Mouse (Mus musculus): ENCODE measurements around the gene Hoxd8.
A peak's percentile ranks its signal among the peaks of the same experiment; 100 is the strongest.

Gene Hoxd8

DNA sequence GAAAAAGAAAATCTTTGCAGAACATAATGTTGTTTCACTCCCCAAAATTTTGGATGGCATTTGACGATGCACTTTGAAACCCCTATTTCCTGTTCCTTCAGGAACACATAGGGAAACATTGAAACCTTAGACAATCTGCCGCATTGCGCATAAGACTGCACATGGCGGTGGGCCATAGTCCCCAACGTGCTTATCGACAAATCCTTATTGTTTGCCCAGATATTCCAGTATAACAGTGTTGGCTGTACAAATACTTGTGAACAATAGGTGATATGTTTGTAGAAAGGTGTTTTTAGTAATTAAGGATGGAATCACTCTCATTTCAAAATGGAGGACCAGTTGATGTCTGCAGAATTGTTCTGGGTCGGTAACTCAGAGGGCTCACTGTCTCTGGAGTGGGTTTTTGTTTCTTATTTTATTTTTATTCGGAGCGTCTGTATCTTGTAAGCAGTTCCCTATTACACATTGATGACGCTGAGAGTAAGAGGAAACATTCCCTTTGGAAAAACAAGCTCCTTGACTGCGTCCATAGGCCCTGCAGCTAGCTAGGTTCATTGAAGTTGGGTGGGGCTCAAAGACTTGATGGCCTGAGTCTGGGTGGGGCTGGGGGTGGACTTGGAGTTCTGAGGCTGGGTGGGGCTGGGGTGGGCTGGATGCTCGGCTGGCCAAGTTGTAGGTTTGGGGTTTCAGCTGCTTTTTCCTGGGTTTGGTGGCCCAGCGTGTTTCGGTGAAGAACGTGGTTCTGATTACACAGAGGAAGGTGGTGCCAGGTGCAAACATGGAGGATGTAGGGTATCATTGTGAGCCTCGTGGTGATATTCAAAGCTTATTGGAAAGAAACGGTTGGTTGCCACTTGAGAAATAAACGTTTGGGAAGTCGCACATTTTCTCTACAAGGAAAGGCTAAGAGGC lies 9.1 kb downstream of the Hoxd8 start:
- DNase-seq (ENCODE audit: low spot score in 2 of 2), result no peak

DNA sequence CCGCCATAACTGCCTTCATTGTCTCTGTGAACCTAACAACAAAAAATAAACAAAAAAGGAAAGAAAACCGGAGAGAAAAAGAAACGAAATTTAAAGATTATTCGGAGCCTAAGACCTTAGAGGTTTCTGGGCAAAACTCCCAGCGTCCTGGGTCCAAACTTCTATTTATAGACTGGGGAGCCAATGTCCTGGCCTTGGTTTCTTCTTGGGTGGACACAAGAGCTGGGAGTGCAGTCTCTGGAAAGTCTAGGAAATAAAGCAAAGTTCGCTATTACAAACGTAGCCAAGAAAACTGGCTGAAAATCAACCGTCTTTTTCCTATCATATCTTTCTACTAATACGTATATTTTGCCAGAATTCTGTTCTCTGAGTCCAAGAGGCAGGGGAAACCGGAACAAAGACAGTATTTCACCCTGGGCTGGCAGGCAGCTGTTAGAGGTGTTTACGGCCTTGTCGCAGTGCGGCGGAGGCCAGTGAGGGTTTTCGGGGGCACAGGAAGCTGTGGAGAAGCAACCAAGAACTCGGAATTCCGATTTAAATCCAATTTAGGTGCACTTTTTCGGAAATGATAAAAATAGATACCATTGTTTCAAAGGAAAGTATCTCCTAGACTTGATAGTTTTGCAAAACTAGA lies 9.9 kb downstream of the Hoxd8 start:
- no peak for DNase-seq (ENCODE audit: low spot score in 2 of 2)

- no peak for DNase-seq (ENCODE audit: low spot score in 2 of 2)
Measured at GRCm38 (mm10) chr2:74714881-74715280, 10.5 kb downstream of the Hoxd8 start.

GRCm38 (mm10) chr2:74715504-74716241 lies 11.3 kb downstream of the Hoxd8 start:
- peak in 1 of 2 experiments; percentile 49 for DNase-seq (ENCODE audit: low spot score in 2 of 2)

DNA sequence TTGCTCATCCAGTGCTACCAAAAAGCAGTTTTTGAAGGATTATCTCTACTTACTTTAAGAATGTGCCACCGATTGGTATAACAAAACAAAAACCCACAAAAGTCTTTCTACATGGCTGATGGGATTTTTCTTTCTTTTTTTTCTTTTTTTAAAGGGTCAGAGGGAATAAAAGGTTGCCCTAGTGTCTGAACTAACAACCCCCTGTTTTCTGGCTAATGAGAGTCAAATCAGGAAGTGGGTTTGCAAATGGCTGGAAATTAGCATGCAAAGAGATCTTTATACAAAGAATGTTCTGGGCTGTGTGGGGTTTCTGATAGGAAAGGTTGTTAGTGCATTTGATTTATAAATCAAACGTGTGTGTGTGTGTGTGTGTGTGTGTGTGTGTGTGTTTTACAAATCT lies 16.0 kb downstream of the Hoxd8 start:
- DNase-seq (ENCODE audit: low spot score in 2 of 2), result no peak

DNA sequence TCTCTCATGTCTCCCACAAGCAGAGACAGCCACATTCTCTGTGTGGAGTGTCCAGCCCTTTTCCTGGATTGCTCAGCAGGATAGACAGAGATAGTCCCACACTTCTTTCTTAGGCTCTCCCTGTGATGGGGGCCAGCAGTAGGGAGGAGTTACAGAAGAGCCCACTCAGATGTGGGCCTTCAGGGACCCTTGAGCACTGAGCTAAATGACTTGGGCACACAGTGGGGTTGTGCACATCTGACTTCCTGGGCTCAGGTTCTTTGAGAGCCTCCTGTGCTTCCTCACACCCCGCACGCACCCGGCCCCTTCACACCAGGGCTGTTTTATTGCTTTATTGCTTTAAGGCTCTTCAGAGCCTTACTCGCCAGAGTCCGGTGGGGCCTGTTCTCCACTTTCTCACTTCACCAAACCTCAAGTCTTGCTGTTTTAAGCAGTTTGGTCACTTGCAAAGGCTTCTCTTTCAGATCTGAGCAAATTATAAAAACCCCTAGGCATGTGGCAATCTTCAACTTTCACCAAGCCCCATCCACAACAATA lies 16.6 kb downstream of the Hoxd8 start:
- no peak for DNase-seq (ENCODE audit: low spot score in 2 of 2)

- DNase-seq (ENCODE audit: low spot score in 2 of 2), result no peak
Measured at GRCm38 (mm10) chr2:74721882-74722281, 17.5 kb downstream of the Hoxd8 start.

- no peak for DNase-seq (ENCODE audit: low spot score in 2 of 2)
Measured at GRCm38 (mm10) chr2:74722949-74723348, 18.5 kb downstream of the Hoxd8 start.

- DNase-seq (ENCODE audit: low spot score in 2 of 2), result no peak
Measured at GRCm38 (mm10) chr2:74724244-74725015, 20.0 kb downstream of the Hoxd8 start.

- DNase-seq (ENCODE audit: low spot score in 2 of 2), result no peak
Measured at GRCm38 (mm10) chr2:74725171-74725570, 20.8 kb downstream of the Hoxd8 start.

DNA sequence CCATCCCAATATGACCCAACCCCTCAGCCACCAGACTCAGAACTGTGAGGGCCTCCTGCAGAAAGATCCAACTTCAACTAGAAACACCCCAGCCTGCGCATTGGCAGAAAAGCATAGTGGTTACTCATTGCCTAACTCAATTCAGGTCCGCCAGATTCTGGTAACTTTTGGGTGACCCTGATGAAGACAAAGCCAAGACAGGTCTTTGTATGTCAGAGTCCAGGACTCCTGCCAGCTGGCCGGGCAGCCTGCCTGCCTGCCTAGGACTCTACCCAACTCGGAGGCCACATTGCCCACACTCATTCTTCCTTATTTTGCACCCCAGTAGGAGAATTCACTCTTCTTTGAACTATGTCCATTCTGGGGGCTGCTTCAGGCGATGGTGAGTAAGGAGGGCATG lies 22.1 kb downstream of the Hoxd8 start, which contains the start of gene Gm28230:
Gm28230 (plus strand) TSS at position 178 of the 400 bp plus-strand sequence.
- no peak for DNase-seq (ENCODE audit: low spot score in 2 of 2)

DNA sequence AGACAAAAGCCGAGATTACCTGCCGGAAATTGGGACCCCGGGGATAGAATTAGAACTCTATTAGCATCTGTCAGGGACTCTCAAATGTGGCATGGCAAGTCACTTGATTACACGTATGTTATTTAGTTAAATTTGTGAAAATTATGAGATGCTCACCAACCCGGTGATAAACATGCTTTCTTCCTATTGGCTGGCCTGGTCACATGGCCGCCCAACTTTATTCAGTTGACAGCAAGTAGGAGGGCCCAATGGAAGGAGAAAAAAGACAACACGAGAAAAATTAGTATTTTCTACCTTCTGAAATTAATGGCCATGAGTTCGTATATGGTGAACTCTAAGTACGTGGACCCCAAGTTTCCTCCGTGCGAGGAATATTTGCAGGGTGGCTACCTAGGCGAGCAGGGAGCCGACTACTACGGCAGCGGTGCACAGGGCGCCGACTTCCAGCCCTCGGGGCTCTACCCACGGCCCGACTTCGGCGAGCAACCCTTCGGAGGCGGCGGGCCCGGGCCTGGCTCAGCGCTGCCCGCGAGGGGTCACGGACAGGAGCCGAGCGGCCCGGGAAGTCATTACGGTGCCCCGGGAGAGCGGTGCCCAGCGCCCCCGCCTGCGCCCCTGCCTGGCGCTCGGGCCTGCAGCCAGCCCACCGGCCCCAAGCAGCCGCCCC lies 22.7 kb downstream of the Hoxd8 start:
- no peak for DNase-seq (ENCODE audit: low spot score in 2 of 2)

- no peak for DNase-seq (ENCODE audit: low spot score in 2 of 2)
Measured at GRCm38 (mm10) chr2:74727640-74728302, 23.4 kb downstream of the Hoxd8 start.

DNA sequence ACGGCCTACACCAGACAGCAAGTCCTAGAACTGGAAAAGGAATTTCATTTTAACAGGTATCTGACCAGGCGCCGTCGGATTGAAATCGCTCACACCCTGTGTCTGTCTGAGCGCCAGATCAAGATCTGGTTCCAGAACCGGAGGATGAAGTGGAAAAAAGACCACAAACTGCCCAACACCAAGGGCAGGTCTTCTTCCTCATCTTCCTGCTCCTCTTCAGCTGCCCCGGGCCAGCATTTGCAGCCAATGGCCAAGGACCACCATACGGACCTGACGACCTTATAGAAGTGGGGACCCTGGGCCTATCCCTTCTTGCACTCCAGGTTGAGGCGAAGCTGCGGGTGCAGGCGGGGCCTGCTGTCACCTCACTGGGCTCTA lies 23.9 kb downstream of the Hoxd8 start:
- DNase-seq (ENCODE audit: low spot score in 2 of 2), result no peak

GRCm38 (mm10) chr2:74730331-74730730 lies 25.9 kb downstream of the Hoxd8 start:
- no peak for DNase-seq (ENCODE audit: low spot score in 2 of 2)

- DNase-seq (ENCODE audit: low spot score in 2 of 2), result no peak
Measured at GRCm38 (mm10) chr2:74731055-74731454, 26.6 kb downstream of the Hoxd8 start.

DNA sequence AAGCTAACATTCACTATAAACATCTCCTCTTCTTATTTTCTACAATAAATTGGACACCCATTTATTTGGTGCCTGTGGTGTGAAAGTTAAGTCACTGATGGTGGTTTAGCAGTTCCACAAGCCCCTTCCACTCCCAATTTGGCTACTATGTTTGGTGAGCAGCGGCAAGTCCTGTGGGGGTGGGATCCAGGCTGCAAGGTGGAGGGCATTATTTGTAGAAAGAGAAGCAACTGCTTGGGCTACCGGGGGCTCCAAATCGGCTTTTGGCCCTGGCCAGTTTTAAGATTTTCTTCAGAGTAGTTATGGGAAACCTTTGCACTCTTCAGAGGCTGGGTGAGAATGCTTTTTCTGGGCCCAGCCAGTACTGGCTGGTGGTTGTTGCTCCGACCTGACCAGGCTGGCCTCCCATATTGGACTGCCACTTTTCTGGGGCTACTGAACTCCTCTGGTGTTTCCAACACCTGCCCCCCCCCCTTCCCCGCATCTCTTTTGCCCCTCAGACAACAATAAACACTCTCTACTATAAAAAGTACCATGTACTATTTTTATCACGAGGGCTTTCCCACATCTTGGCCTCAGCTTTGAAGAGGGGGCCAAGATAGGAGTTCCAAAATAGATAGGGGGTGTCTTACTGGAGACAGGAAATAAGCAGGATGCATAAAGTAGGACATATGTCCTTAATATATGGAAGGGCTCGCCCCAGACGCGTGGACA lies 27.5 kb downstream of the Hoxd8 start:
- DNase-seq (ENCODE audit: low spot score in 2 of 2), result no peak

DNA sequence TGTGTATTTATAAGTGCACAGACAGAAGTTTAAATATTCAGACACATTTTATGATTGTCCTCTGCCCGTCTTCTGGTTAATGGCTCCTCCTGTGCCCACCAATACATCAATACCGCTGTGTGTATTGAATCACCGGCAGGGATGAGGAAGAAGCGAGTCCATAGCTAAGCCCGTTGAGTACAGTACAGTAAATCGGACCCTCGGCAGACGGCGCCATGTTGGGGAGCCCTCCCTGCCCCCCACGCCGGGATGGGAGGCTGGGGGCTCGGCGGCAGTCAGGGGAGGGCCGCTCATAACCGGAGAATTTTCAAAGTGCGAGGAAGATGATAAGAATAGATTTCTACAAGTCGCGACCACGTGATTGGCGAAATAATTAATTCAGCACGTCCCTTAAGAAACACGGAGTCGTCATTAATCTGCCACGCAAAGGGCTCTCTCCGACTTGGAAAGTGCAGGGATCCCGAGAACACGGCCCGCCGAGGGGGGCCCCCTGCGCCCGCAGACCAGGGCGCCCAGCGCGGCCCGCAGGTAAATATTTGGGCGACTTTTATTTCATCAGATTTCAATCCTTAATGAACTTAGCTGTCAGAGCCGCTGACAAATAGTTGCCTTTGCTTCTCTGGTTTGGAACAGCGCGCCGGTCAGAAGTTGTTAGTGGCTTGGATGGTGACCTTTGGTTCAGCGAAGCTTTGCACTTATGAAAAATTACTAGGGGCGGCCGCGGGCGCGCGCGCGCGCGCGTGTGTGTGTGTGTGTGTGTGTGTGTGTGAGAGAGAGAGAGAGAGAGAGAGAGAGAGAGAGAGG lies 28.3 kb downstream of the Hoxd8 start:
- no peak for DNase-seq (ENCODE audit: low spot score in 2 of 2)

DNA sequence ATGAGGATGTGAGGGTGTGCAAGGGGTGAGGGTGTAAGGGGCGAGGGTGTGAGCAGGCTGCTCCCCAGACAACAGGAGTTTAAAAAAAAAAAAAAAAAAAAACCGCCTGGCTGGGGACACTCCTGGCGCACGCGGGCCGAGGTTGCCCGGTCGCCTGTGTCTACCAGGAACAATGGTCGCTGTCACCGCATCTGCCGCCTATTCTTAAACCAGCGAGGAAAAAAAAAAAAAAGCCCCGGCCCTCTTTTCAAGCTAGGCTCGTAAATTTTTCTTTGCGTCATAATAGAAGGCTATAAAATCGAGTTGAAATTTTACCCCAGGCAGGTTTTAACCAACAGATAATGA lies 28.9 kb downstream of the Hoxd8 start:
- no peak for DNase-seq (ENCODE audit: low spot score in 2 of 2)
